Mouse (Mus musculus) ES-E14 (cell line): Measurements from ENCODE around the gene Flnb. TPM values are rescaled to one million over a fixed set of nuclear protein-coding genes. Genes with fewer than 3 reads are reported as not detected.

Source experiments
- DNase-seq: peaks from one replicate; pipeline ENCODE4 v3.0.0-alpha.2; 2013; ENCODE audit warnings: low read depth, low spot score
- H3K27ac ChIP-seq: 2 replicates; pipeline ENCODE4 v1.5.1; 2012; ENCODE audit warnings: low read depth, mild to moderate bottlenecking, low read length, moderate library complexity, mixed read lengths; ENCODE audit not compliant: poor library complexity, insufficient read depth, severe bottlenecking
- H3K36me3 ChIP-seq: 2 replicates; pipeline ENCODE4 v1.6.1; 2012; ENCODE audit warnings: mild to moderate bottlenecking, low read length, moderate library complexity, mixed read lengths; ENCODE audit not compliant: control insufficient read depth, poor library complexity, insufficient read depth, severe bottlenecking
- H3K4me1 ChIP-seq, 2 experiments: fragments of 150-350 bp in 1 of 2; sonication (generic) in 1 of 2; 2 replicates each; pipeline ENCODE4 v1.6.1; 2012; ENCODE audit warnings: low read length in 2 of 2, mild to moderate bottlenecking in 1 of 2, mixed read lengths in 1 of 2; ENCODE audit not compliant: control insufficient read depth in 2 of 2, insufficient read depth in 2 of 2, poor library complexity in 1 of 2
- H3K4me3 ChIP-seq, 2 experiments: fragments of 150-350 bp in 1 of 2; sonication (generic) in 1 of 2; 2 replicates each; pipeline ENCODE4 v1.5.1; 2012; ENCODE audit warnings: low read length in 2 of 2, low read depth in 1 of 2, mild to moderate bottlenecking in 1 of 2, mixed read lengths in 1 of 2; ENCODE audit not compliant: insufficient read depth in 1 of 2, poor library complexity in 1 of 2, severe bottlenecking in 1 of 2
- H3K9ac ChIP-seq: 2 replicates; pipeline ENCODE4 v1.6.1; 2012; ENCODE audit warnings: low read depth, mild to moderate bottlenecking, low read length, mixed read lengths; ENCODE audit not compliant: poor library complexity, insufficient read depth, severe bottlenecking
- H3K9me3 ChIP-seq: fragments of 150-350 bp; sonication (generic); 2 replicates; pipeline ENCODE4 v1.6.1; 2012; ENCODE audit warnings: low read depth, mild to moderate bottlenecking, low read length; ENCODE audit not compliant: control insufficient read depth, insufficient read depth
- CHD2 ChIP-seq: IDR thresholded peaks from 2 replicates; pipeline ENCODE4 v1.6.1; 2014; ENCODE audit warnings: mild to moderate bottlenecking, low read depth, low read length, inconsistent platforms
- HCFC1 ChIP-seq: IDR thresholded peaks from 2 replicates; pipeline ENCODE4 v1.6.1; 2012; ENCODE audit warnings: low read length, inconsistent platforms, borderline replicate concordance; ENCODE audit not compliant: insufficient read depth
- MAFK ChIP-seq: IDR thresholded peaks from 2 replicates; pipeline ENCODE4 v1.6.1; 2014; ENCODE audit warnings: mild to moderate bottlenecking, low read depth, low read length, inconsistent platforms; ENCODE audit not compliant: insufficient read depth
- ZC3H11A ChIP-seq: IDR thresholded peaks from 2 replicates; pipeline ENCODE4 v1.6.1; 2012; ENCODE audit warnings: low read depth, mild to moderate bottlenecking, inconsistent platforms, low read length, borderline replicate concordance
- ZNF384 ChIP-seq: IDR thresholded peaks from 2 replicates; pipeline ENCODE4 v1.6.1; 2012; ENCODE audit warnings: low read depth, low read length, inconsistent platforms
- in situ Hi-C, 2 experiments: fragments of 600-800 bp; cut with MboI; formaldehyde crosslinking; loops; one replicate each; pipeline ENCODE4 v1.15.1; 2025; ENCODE audit warnings: low sequenced_read_pairs in 2 of 2, inconsistent platforms in 1 of 2; ENCODE audit not compliant: unreplicated experiment in 2 of 2
- total RNA-seq: library from RNA; depleted of rRNA; stranded (reverse); fragments of 300-350 nt; gene quantifications from 2 replicates; pipeline ENCODE4 v1.2.3, GENCODE M21; 2012

The Flnb gene
- total RNA-seq, 1 experiment, result 350 TPM

- peaks cover 0 to 10% of the 10 kb centered on the region in 2 experiments; a peak in 1 of 4 replicates for H3K4me1 ChIP-seq
- TF ChIP-seq MAFK, result no peak
- peak; percentile 86 for TF ChIP-seq ZC3H11A
- in situ Hi-C loops, result loop anchor here (10.0 to 25.0 kb wide), 2 partner anchors 373 to 380 kb away; no protein-coding TSS in a partner anchor
- H3K36me3 ChIP-seq, result no peaks in the 10 kb centered on the region
- no peak overlapping the region for H3K27ac ChIP-seq
- H3K9ac ChIP-seq, result no peak overlapping the region
- no peaks in the 10 kb centered on the region for H3K9me3 ChIP-seq
- no peak overlapping the region for H3K4me3 ChIP-seq
- peak; percentile 81 for DNase-seq
Measured at GRCm38 (mm10) chr14:7964219-7964889, 146.6 kb downstream of the Flnb start.

- Histone ChIP-seq H3K4me3 (peak overlapping the region; percentile 23 to 33; a peak in 2 of 4 replicates), H3K27ac (no peak overlapping the region), H3K36me3 (no peaks in the 10 kb centered on the region), H3K9me3 (no peaks in the 10 kb centered on the region), H3K4me1 (no peaks in the 10 kb centered on the region; a peak in 1 of 4 replicates), H3K9ac (peak overlapping the region; percentile 61; the same call in 1 of the 2 replicates)
- in situ Hi-C loops, result loop anchor here in 1 of 2 experiments (25.0 kb wide), 1 partner anchor 365 kb away; no protein-coding TSS in a partner anchor
- DNase-seq, result no peak
- TF ChIP-seq ZNF384 (no peak), CHD2 (no peak), MAFK (no peak), HCFC1 (no peak), ZC3H11A (no peak)
Measured at GRCm38 (mm10) chr14:7971889-7972493, 154.2 kb downstream of the Flnb start.

GRCm38 (mm10) chr14:7974643-7975042 is 156.9 kb downstream of the Flnb start:
- Histone ChIP-seq H3K9ac (no peak overlapping the region), H3K4me3 (no peak overlapping the region), H3K36me3 (no peaks in the 10 kb centered on the region), H3K9me3 (no peaks in the 10 kb centered on the region), H3K4me1 (no peaks in the 10 kb centered on the region; a peak in 1 of 4 replicates), H3K27ac (no peak overlapping the region)
- in situ Hi-C loops, result loop anchor here in 1 of 2 experiments (25.0 kb wide), 1 partner anchor 363 kb away; no protein-coding TSS in a partner anchor
- no peak for DNase-seq
- TF ChIP-seq MAFK (no peak), HCFC1 (no peak), CHD2 (no peak), ZC3H11A (no peak), ZNF384 (no peak)

- Histone ChIP-seq H3K9ac (no peak overlapping the region), H3K4me3 (no peak overlapping the region), H3K27ac (no peak overlapping the region), H3K9me3 (no peaks in the 10 kb centered on the region), H3K4me1 (no peaks in the 10 kb centered on the region; a peak in 1 of 4 replicates), H3K36me3 (no peaks in the 10 kb centered on the region)
- no peak for DNase-seq
- in situ Hi-C loops, result no loop called here
- TF ChIP-seq ZC3H11A (no peak), HCFC1 (no peak), CHD2 (no peak), ZNF384 (no peak), MAFK (no peak)
Measured at GRCm38 (mm10) chr14:7975177-7975576, 157.4 kb downstream of the Flnb start.
